Mouse (Mus musculus) forebrain, embryonic 15.5 days (tissue): ENCODE measurements around the gene Fam184a. TPM values are rescaled to one million over a fixed set of nuclear protein-coding genes. Genes with fewer than 3 reads are reported as not detected.

Source experiments
- ATAC-seq: fragments of 200-750 bp; cut with Nextera tagmentation; replicated peaks from 2 replicates; pipeline ENCODE4 v1.8.0; 2017; ENCODE audit warnings: mild to moderate bottlenecking, moderate TSS enrichment, moderate library complexity
- H3K27ac ChIP-seq: fragments of 300-500 bp; sonication (generic); replicated peaks from 2 replicates; pipeline ENCODE4 v1.5.1; 2015; ENCODE audit warnings: mild to moderate bottlenecking, inconsistent platforms
- H3K27me3 ChIP-seq: fragments of 300-500 bp; sonication (generic); 2 replicates; pipeline ENCODE4 v1.6.1; 2015; ENCODE audit warnings: inconsistent platforms
- H3K36me3 ChIP-seq: fragments of 300-500 bp; sonication (generic); 2 replicates; pipeline ENCODE4 v1.6.1; 2015; ENCODE audit warnings: mild to moderate bottlenecking, inconsistent platforms
- H3K4me1 ChIP-seq: fragments of 300-500 bp; sonication (generic); 2 replicates; pipeline ENCODE4 v1.6.1; 2015; ENCODE audit warnings: inconsistent platforms
- H3K4me2 ChIP-seq: fragments of 300-500 bp; sonication (generic); replicated peaks from 2 replicates; pipeline ENCODE4 v1.6.1; 2015; ENCODE audit warnings: mild to moderate bottlenecking, inconsistent platforms
- H3K4me3 ChIP-seq: fragments of 300-500 bp; sonication (generic); 2 replicates; pipeline ENCODE4 v1.5.1; 2015; ENCODE audit warnings: mild to moderate bottlenecking, inconsistent platforms
- H3K9ac ChIP-seq: fragments of 300-500 bp; sonication (generic); replicated peaks from 2 replicates; pipeline ENCODE4 v1.6.1; 2015; ENCODE audit warnings: mild to moderate bottlenecking, inconsistent platforms
- H3K9me3 ChIP-seq: fragments of 300-500 bp; sonication (generic); 2 replicates; pipeline ENCODE4 v1.6.1; 2016; ENCODE audit warnings: inconsistent platforms
- WGBS: fragments of 180-500 bp; shearing (Covaris S2); methylation state at CpG from one replicate; pipeline ENCODE4 v1.1.7; 2015; ENCODE audit warnings: mixed read lengths; 5-methylcytosine and 5-hydroxymethylcytosine counted together
- polyA plus RNA-seq: library from polyadenylated mRNA; unstranded; fragments of >200 nt; fragmentation: Nextera tagmentation; extraction: Ambion mirVana; gene quantifications from 2 replicates; pipeline ENCODE4 v1.2.1, GENCODE M21; 2015

Gene Fam184a
- polyA plus RNA-seq, 1 experiment from 2014 or later = 9.2 TPM

- H3K36me3 ChIP-seq = no peaks in the 10 kb centered on the region
- no peaks in the 10 kb centered on the region for H3K9me3 ChIP-seq
- peak overlapping the region; percentile 60 for H3K9ac ChIP-seq
- peak overlapping the region; percentile 52 for H3K4me2 ChIP-seq
- H3K27ac ChIP-seq = peak overlapping the region; percentile 83
- H3K27me3 ChIP-seq = no peaks in the 10 kb centered on the region
- peaks cover 5% of the 10 kb centered on the region; the same call in 1 of the 2 replicates for H3K4me1 ChIP-seq
- H3K4me3 ChIP-seq = peak overlapping the region; percentile 67
- ATAC-seq = peak; percentile 80
- WGBS = under 1% methylated on average over 67 of the region's 67 CpGs
Measured at GRCm38 (mm10) chr10:53629247-53629917, 121.5 kb downstream of the Fam184a start.

- Histone ChIP-seq H3K4me1 (0 out of 2 replicates have a peak, but pooled peaks cover 4% of the 10 kb centered on the region), H3K9me3 (no peaks in the 10 kb centered on the region), H3K4me3 (no peak overlapping the region), H3K9ac (no peak overlapping the region), H3K36me3 (peaks cover 17% of the 10 kb centered on the region), H3K27ac (no peak overlapping the region), H3K4me2 (no peak overlapping the region), H3K27me3 (no peaks in the 10 kb centered on the region)
- ATAC-seq = no peak
- WGBS = 87% methylated on average over 8 of the region's 8 CpGs
Measured at GRCm38 (mm10) chr10:53615850-53616616, 134.9 kb downstream of the Fam184a start.

GRCm38 (mm10) chr10:53613955-53614354, 137.0 kb downstream of the Fam184a start:
- Histone ChIP-seq H3K9me3 (no peaks in the 10 kb centered on the region), H3K4me3 (no peak overlapping the region), H3K27me3 (no peaks in the 10 kb centered on the region), H3K27ac (no peak overlapping the region), H3K36me3 (peaks cover 28% of the 10 kb centered on the region), H3K9ac (no peak overlapping the region), H3K4me2 (no peak overlapping the region), H3K4me1 (0 out of 2 replicates have a peak, but pooled peaks cover 4% of the 10 kb centered on the region)
- ATAC-seq = no peak
- 90% methylated on average over 1 of the region's 1 CpGs for WGBS

GRCm38 (mm10) chr10:53612172-53612571, 138.8 kb downstream of the Fam184a start:
- H3K36me3 ChIP-seq = peaks cover 38% of the 10 kb centered on the region
- H3K27me3 ChIP-seq = no peaks in the 10 kb centered on the region
- peak; percentile 93 for ATAC-seq
- H3K4me1 ChIP-seq = 0 out of 2 replicates have a peak, but pooled peaks cover 4% of the 10 kb centered on the region
- no peak overlapping the region for H3K4me3 ChIP-seq
- H3K9me3 ChIP-seq = no peaks in the 10 kb centered on the region
- 61% methylated on average over 1 of the region's 1 CpGs for WGBS
- H3K4me2 ChIP-seq = no peak overlapping the region
- no peak overlapping the region for H3K9ac ChIP-seq
- peak overlapping the region; percentile 77 for H3K27ac ChIP-seq

- Histone ChIP-seq H3K9ac (no peak overlapping the region), H3K4me2 (no peak overlapping the region), H3K27me3 (no peaks in the 10 kb centered on the region), H3K4me3 (no peak overlapping the region), H3K27ac (no peak overlapping the region), H3K9me3 (no peaks in the 10 kb centered on the region), H3K4me1 (0 out of 2 replicates have a peak, but pooled peaks cover 4% of the 10 kb centered on the region), H3K36me3 (peaks cover 50% of the 10 kb centered on the region)
- no peak for ATAC-seq
- WGBS = 77% methylated on average over 2 of the region's 2 CpGs
Measured at GRCm38 (mm10) chr10:53608274-53608673, 142.6 kb downstream of the Fam184a start.

GRCm38 (mm10) chr10:53605328-53605727, 145.6 kb downstream of the Fam184a start:
- no peak overlapping the region for H3K4me3 ChIP-seq
- H3K4me1 ChIP-seq = peaks cover 8% of the 10 kb centered on the region
- H3K4me2 ChIP-seq = no peak overlapping the region
- H3K36me3 ChIP-seq = peaks cover 52% of the 10 kb centered on the region
- ATAC-seq = no peak
- H3K9me3 ChIP-seq = no peaks in the 10 kb centered on the region
- H3K27me3 ChIP-seq = no peaks in the 10 kb centered on the region
- no peak overlapping the region for H3K27ac ChIP-seq
- no peak overlapping the region for H3K9ac ChIP-seq
- WGBS = 57% methylated on average over 2 of the region's 2 CpGs

- H3K9ac ChIP-seq = no peak overlapping the region
- H3K4me2 ChIP-seq = peak overlapping the region; percentile 38
- 41% methylated on average over 5 of the region's 5 CpGs for WGBS
Measured at GRCm38 (mm10) chr10:53598821-53599220, 152.1 kb downstream of the Fam184a start.

GRCm38 (mm10) chr10:53597121-53597881, 153.6 kb downstream of the Fam184a start:
- peaks cover 34% of the 10 kb centered on the region for H3K4me1 ChIP-seq
- H3K4me3 ChIP-seq = peak overlapping the region; percentile 84
- H3K27ac ChIP-seq = peak overlapping the region; percentile 97
- H3K27me3 ChIP-seq = no peaks in the 10 kb centered on the region
- H3K36me3 ChIP-seq = peaks cover 1% of the 10 kb centered on the region; the same call in 1 of the 2 replicates
- H3K4me2 ChIP-seq = peak overlapping the region; percentile 66
- peak overlapping the region; percentile 83 for H3K9ac ChIP-seq
- H3K9me3 ChIP-seq = no peaks in the 10 kb centered on the region
- WGBS = under 1% methylated on average over 80 of the region's 99 CpGs
- ATAC-seq = peak; percentile 18

More at GRCm38 (mm10) chr10:53598821-53599220, 152.1 kb downstream of the Fam184a start:
- Histone ChIP-seq H3K27me3 (no peaks in the 10 kb centered on the region), H3K27ac (no peak overlapping the region), H3K4me3 (peak overlapping the region; percentile 19), H3K9me3 (no peaks in the 10 kb centered on the region), H3K36me3 (peaks cover 15% of the 10 kb centered on the region), H3K4me1 (peaks cover 34% of the 10 kb centered on the region)
- ATAC-seq = no peak

- peak within 1 kb of the TSS; percentile 83 for H3K9ac ChIP-seq
- no peaks in the 10 kb centered on the region for H3K9me3 ChIP-seq
- no peaks in the 10 kb centered on the region for H3K36me3 ChIP-seq
- H3K4me3 ChIP-seq = peak within 1 kb of the TSS; percentile 84
- H3K27ac ChIP-seq = peak within 1 kb of the TSS; percentile 97
- ATAC-seq = peak; percentile 98
- no peaks in the 10 kb centered on the region for H3K27me3 ChIP-seq
- H3K4me1 ChIP-seq = peaks cover 33% of the 10 kb centered on the region
- H3K4me2 ChIP-seq = peak within 1 kb of the TSS; percentile 66
- WGBS = under 1% methylated on average over 48 of the region's 52 CpGs
Measured at GRCm38 (mm10) chr10:53596677-53597120, 154.2 kb downstream of the Fam184a start, which contains the start of gene Asf1a. Gene Asf1a (plus strand): TSS chr10:53596757.

GRCm38 (mm10) chr10:53595744-53596676, 154.9 kb downstream of the Fam184a start:
- no peaks in the 10 kb centered on the region for H3K36me3 ChIP-seq
- peak overlapping the region; percentile 97 for H3K27ac ChIP-seq
- H3K9me3 ChIP-seq = no peaks in the 10 kb centered on the region
- H3K9ac ChIP-seq = peak overlapping the region; percentile 80
- peak; percentile 95 for ATAC-seq
- H3K4me2 ChIP-seq = peak overlapping the region; percentile 58
- WGBS = 7% methylated on average over 26 of the region's 27 CpGs
- H3K27me3 ChIP-seq = no peaks in the 10 kb centered on the region
- peaks cover 27% of the 10 kb centered on the region for H3K4me1 ChIP-seq
- H3K4me3 ChIP-seq = peak overlapping the region; percentile 84

- H3K27ac ChIP-seq = no peak overlapping the region
- H3K4me2 ChIP-seq = no peak overlapping the region
- 55% methylated on average over 3 of the region's 3 CpGs for whole genome bisulfite sequencing
- H3K4me3 ChIP-seq = no peak overlapping the region
- H3K27me3 ChIP-seq = no peaks in the 10 kb centered on the region
- no peak overlapping the region for H3K9ac ChIP-seq
- H3K4me1 ChIP-seq = peaks cover 1% of the 10 kb centered on the region
- H3K36me3 ChIP-seq = no peaks in the 10 kb centered on the region
- no peaks in the 10 kb centered on the region for H3K9me3 ChIP-seq
- no peak for ATAC-seq
Measured at GRCm38 (mm10) chr10:53585777-53586176, 165.1 kb downstream of the Fam184a start.
